Mouse (Mus musculus): ENCODE results near the gene Vti1a. TPM values are rescaled to one million over a fixed set of nuclear protein-coding genes. Genes with fewer than 3 reads are reported as not detected.
A peak's percentile ranks its signal among the peaks of the same experiment; 100 is the strongest.

Vti1a gene
- not detected in 2 replicates for polyA plus RNA-seq (2012; ENCODE audit: insufficient read depth, insufficient read length, low replicate concordance, missing spikeins)

DNA sequence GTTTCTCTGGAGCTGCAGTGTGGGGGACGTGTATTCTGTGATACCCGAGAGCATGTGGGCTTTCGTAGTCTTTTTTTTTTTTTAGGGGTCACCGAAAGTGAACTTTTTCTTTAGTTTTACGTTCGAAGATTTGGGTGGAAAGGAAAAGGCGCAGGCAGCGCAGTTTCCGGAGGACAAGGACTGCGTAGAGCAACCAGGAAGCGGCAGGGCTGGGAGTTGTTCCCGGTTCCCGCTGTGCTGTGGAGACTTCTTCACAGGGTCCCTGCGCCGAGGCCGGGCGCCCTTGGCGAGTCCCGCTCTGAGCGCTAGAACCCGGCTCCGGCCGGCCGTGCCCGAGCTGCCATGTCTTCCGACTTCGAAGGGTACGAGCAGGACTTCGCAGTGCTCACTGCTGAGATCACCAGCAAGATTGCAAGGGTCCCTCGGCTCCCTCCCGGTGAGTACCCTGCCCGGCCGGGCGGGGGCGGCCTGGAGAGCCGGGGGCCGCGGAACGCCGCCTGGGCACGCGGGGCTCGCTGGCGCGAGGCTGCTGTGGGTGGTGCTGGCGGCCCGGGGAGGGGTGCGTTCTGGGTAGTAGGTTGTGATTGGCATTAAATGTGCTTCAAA lies at the start of gene Vti1a:
Vti1a (plus strand) TSS at position 187 of the 606 bp plus-strand sequence.
- Histone ChIP-seq H3K27ac (ENCODE audit: insufficient read depth, low read depth, low read length) (peak within 1 kb of the TSS; percentile 78), H3K4me1 (ENCODE audit: control insufficient read depth, insufficient read depth, low read length) (peaks cover 2% of the 10 kb centered on the region; the same call in 1 of the 2 replicates), H3K4me3 (ENCODE audit: insufficient read depth, low read depth, low read length) (peak within 1 kb of the TSS; percentile 94)
- WGBS: under 1% methylated on average over 48 of the region's 48 CpGs
- peak; percentile 54 for TF ChIP-seq POLR2A (IDR thresholded peaks at IDR 0.05; ENCODE audit: insufficient read depth, low read depth, low read length)
- TF ChIP-seq CTCF (IDR thresholded peaks at IDR 0.05; ENCODE audit: insufficient read depth, low read depth, low read length): peak; percentile 58; the same call in 1 of the 2 replicates

DNA sequence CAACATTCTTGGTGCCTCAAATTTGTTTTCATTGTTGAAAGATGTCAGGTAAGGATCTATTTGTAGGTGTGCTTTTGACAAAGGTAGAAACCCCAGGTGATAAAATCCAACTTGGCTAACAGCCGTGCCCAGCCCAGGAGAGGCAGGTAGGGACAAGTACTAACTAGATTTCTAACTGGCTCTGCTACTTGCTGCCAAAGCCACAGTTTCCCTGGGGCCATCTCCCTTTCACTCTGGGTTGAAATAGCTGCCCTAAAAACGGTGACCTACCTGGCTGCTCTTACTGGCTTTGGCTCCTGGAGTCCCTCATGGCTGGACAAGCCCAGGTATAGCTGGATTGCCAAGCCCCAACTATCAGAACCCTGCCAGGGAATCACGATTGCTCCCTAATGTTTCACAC lies 49.3 kb upstream of the Vti1a start:
- no peak overlapping the region for H3K4me3 ChIP-seq (ENCODE audit: insufficient read depth, low read depth, low read length)
- peaks cover 5% of the 10 kb centered on the region; the same call in 1 of the 2 replicates for H3K4me1 ChIP-seq (ENCODE audit: control insufficient read depth, insufficient read depth, low read length)
- TF ChIP-seq POLR2A (IDR thresholded peaks at IDR 0.05; ENCODE audit: insufficient read depth, low read depth, low read length): no peak
- no peak for TF ChIP-seq CTCF (IDR thresholded peaks at IDR 0.05; ENCODE audit: insufficient read depth, low read depth, low read length)
- 89% methylated on average over 3 of the region's 3 CpGs for WGBS
- H3K27ac ChIP-seq (ENCODE audit: insufficient read depth, low read depth, low read length): no peak overlapping the region

DNA sequence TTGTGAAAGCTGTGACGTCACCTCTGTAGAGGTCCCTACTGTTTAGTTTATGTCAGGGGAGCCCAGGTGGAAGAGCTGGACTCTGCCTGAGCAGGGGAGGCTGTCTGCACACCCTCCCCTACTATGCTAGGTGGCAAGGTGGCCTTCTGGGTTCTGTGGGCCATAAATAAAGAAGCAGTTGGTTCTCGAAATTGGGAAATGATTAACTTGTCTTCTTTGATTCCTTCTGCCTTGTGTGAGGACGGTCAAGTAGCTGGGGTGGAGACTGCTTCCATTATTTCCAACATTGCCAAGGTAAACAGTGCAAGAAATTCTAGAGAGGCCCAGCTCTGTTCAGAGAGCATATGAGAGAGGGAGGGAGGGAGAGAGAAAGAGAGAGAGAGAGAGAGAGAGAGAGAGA lies 47.9 kb upstream of the Vti1a start:
- WGBS: 85% methylated on average over 3 of the region's 3 CpGs
- no peak for TF ChIP-seq POLR2A (IDR thresholded peaks at IDR 0.05; ENCODE audit: insufficient read depth, low read depth, low read length)
- TF ChIP-seq CTCF (IDR thresholded peaks at IDR 0.05; ENCODE audit: insufficient read depth, low read depth, low read length): no peak

DNA sequence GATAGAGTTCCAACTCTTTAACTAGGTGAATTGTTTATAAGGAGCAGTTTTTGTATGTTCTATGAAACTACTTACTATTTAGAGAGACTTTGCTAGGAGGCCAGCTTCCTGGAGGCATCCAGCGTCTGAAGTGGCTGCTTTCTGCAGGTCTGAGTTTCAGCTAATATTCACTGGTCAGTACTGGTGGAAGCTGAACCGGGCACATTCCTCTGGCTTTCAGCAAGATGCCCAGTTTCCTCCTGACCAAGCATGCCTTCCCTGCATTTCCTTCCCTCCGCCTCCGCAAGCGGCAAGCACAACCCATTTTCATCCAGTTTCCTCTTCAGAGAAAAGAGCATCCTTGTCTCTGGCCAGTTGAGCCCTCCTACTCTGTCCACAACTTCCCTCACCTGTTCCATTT lies 47.0 kb upstream of the Vti1a start:
- peaks cover 5% of the 10 kb centered on the region; the same call in 1 of the 2 replicates for H3K4me1 ChIP-seq (ENCODE audit: control insufficient read depth, insufficient read depth, low read length)
- no peak overlapping the region for H3K27ac ChIP-seq (ENCODE audit: insufficient read depth, low read depth, low read length)
- no peak overlapping the region for H3K4me3 ChIP-seq (ENCODE audit: insufficient read depth, low read depth, low read length)
- WGBS: 87% methylated on average over 5 of the region's 5 CpGs
- no peak for TF ChIP-seq CTCF (IDR thresholded peaks at IDR 0.05; ENCODE audit: insufficient read depth, low read depth, low read length)
- TF ChIP-seq POLR2A (IDR thresholded peaks at IDR 0.05; ENCODE audit: insufficient read depth, low read depth, low read length): no peak

More for the DNA sequence above, 47.9 kb upstream of the Vti1a start:
- no peak overlapping the region for H3K4me3 ChIP-seq (ENCODE audit: insufficient read depth, low read depth, low read length)
- no peak overlapping the region for H3K27ac ChIP-seq (ENCODE audit: insufficient read depth, low read depth, low read length)
- H3K4me1 ChIP-seq (ENCODE audit: control insufficient read depth, insufficient read depth, low read length): peaks cover 5% of the 10 kb centered on the region; the same call in 1 of the 2 replicates

GRCm38 (mm10) chr19:55271448-55271847 lies 44.6 kb upstream of the Vti1a start:
- H3K27ac ChIP-seq (ENCODE audit: insufficient read depth, low read depth, low read length): no peak overlapping the region
- peaks cover 5% of the 10 kb centered on the region; the same call in 1 of the 2 replicates for H3K4me1 ChIP-seq (ENCODE audit: control insufficient read depth, insufficient read depth, low read length)
- TF ChIP-seq CTCF (IDR thresholded peaks at IDR 0.05; ENCODE audit: insufficient read depth, low read depth, low read length) (no peak), POLR2A (IDR thresholded peaks at IDR 0.05; ENCODE audit: insufficient read depth, low read depth, low read length) (no peak)
- 60% methylated on average over 3 of the region's 3 CpGs for WGBS
- H3K4me3 ChIP-seq (ENCODE audit: insufficient read depth, low read depth, low read length): no peak overlapping the region

DNA sequence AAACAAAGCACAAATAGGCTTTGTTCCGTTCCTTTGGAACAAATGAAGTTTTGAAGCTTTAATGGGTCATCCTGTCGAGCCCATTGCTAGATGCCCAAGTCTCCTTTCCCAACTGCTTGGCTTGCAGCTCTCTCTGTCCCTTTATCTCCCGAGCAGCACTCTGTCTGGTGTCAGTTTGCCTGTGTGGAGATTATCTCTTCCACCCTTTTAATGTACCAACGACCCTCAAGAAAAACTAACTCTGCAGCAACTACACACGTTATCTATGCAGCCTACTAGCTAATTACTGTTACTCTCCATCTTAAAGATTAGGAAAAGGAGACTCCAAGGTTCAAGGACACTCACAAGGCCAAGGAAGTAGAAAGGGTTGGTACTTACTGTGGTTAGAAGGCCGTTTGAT lies 42.8 kb upstream of the Vti1a start:
- H3K27ac ChIP-seq (ENCODE audit: insufficient read depth, low read depth, low read length): no peak overlapping the region
- TF ChIP-seq CTCF (IDR thresholded peaks at IDR 0.05; ENCODE audit: insufficient read depth, low read depth, low read length) (no peak), POLR2A (IDR thresholded peaks at IDR 0.05; ENCODE audit: insufficient read depth, low read depth, low read length) (no peak)
- H3K4me3 ChIP-seq (ENCODE audit: insufficient read depth, low read depth, low read length): no peak overlapping the region
- 82% methylated on average over 6 of the region's 6 CpGs for WGBS
- H3K4me1 ChIP-seq (ENCODE audit: control insufficient read depth, insufficient read depth, low read length): peaks cover 5% of the 10 kb centered on the region; the same call in 1 of the 2 replicates

DNA sequence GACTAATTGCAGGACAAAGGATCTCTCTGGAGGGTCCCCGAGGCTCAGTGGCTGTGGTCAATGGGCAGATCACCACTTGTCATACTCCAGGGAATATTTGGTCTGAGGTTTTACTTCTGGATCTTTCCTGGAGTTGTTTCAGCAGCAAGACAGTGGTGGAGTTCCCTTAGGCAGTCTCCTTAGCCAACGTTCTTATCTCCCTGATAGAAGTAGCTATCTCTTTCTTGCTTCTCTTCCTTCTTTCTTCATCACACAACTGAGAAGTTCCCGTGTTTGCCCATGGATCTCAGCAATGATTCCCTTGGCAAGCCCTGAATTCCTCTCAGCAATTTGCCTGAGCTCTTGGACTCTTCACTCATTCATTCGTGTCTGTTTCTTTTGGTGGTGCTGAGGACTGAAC lies 40.0 kb upstream of the Vti1a start:
- TF ChIP-seq POLR2A (IDR thresholded peaks at IDR 0.05; ENCODE audit: insufficient read depth, low read depth, low read length) (no peak), CTCF (IDR thresholded peaks at IDR 0.05; ENCODE audit: insufficient read depth, low read depth, low read length) (no peak)
- no peak overlapping the region for H3K27ac ChIP-seq (ENCODE audit: insufficient read depth, low read depth, low read length)
- WGBS: 76% methylated on average over 4 of the region's 4 CpGs
- H3K4me3 ChIP-seq (ENCODE audit: insufficient read depth, low read depth, low read length): no peak overlapping the region
- no peaks in the 10 kb centered on the region for H3K4me1 ChIP-seq (ENCODE audit: control insufficient read depth, insufficient read depth, low read length)

DNA sequence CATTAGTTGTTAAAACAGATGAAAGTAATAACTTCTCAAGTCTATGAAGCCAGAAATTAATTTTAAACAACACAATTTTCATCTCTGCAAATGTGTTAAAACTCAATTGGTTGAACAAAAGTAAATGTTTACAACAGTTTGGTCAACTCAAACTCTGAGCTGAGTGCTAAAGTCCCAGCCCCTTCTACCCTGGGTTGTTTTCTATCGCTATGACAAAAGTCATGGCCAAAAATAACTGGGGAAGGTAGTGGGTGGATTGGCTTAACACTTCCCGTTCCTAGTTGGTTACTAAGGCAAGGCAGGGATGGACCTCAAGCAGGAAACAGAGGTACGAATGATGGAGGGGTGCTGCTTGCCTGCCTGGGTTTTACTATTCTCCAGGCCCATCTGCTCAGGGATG lies 39.3 kb upstream of the Vti1a start:
- Histone ChIP-seq H3K27ac (ENCODE audit: insufficient read depth, low read depth, low read length) (no peak overlapping the region), H3K4me1 (ENCODE audit: control insufficient read depth, insufficient read depth, low read length) (no peaks in the 10 kb centered on the region), H3K4me3 (ENCODE audit: insufficient read depth, low read depth, low read length) (no peak overlapping the region)
- TF ChIP-seq POLR2A (IDR thresholded peaks at IDR 0.05; ENCODE audit: insufficient read depth, low read depth, low read length) (no peak), CTCF (IDR thresholded peaks at IDR 0.05; ENCODE audit: insufficient read depth, low read depth, low read length) (no peak)
- 73% methylated on average over 3 of the region's 3 CpGs for WGBS

GRCm38 (mm10) chr19:55284093-55284492 lies 32.0 kb upstream of the Vti1a start:
- 94% methylated on average over 4 of the region's 4 CpGs for whole genome bisulfite sequencing
- Histone ChIP-seq H3K4me3 (ENCODE audit: insufficient read depth, low read depth, low read length) (no peak overlapping the region), H3K27ac (ENCODE audit: insufficient read depth, low read depth, low read length) (no peak overlapping the region), H3K4me1 (ENCODE audit: control insufficient read depth, insufficient read depth, low read length) (no peaks in the 10 kb centered on the region)
- TF ChIP-seq POLR2A (IDR thresholded peaks at IDR 0.05; ENCODE audit: insufficient read depth, low read depth, low read length): no peak
- TF ChIP-seq CTCF (IDR thresholded peaks at IDR 0.05; ENCODE audit: insufficient read depth, low read depth, low read length): no peak

Data from olfactory bulb, adult 2 months (tissue).